Mouse (Mus musculus) kidney, adult 2 months (tissue): Measurements from ENCODE around the gene Cd80.

ENCODE experiments used
- CTCF ChIP-seq: fragments of 200-500 bp; conservative IDR thresholded peaks from 2 replicates; pipeline ENCODE4 v1.5.1; 2011; ENCODE audit warnings: low read depth, mild to moderate bottlenecking, control low read depth, low read length, moderate library complexity, mixed read lengths; ENCODE audit not compliant: insufficient read depth, insufficient read length
- POLR2A ChIP-seq: fragments of 200-500 bp; IDR thresholded peaks from one replicate; pipeline ENCODE4 v1.6.1; 2011; ENCODE audit warnings: low read depth, low read length, control low read depth

DNA sequence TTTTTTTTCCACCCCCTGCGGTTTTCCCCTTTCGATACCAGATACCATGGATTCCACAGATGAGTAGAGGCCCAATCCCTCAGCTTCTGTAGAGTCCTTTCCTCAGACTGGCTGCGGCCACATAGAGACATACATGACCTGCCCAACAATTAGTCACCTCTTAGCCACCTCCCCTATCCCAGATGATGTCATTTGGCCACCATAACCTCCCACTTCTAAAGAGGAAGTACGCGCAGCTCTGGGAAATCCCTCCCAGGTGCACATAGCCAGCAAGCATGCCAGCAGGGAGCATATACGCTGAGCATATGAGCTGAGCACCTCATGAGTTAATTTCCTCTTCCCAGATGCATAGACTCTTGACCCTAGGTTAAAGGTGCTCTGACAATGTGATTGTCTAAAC, 48.7 kb upstream of the Cd80 start:
- no peak for TF ChIP-seq POLR2A
- no peak for TF ChIP-seq CTCF
